ENCODE assay signal across 7 mouse cellular contexts in the genomic region with DNA sequence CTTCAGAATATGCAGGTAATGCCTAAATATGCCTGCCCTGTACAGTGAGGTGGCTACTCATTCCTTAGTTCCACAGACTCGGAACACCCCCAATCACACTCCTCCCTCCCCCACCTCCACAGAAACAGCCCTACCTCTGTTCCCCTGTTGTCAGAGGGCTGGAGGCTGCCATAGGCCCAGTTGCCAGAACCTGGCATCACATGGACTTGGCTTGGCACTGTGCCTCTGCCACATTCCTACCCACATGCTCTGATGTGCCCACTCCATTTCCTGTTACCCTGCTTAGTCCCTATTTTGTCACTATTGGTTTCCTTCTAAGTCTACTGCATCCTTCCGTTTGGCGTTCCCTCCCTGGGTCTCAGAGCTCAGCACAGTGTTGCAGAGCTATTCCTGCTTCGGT. TPM values are rescaled to one million over a fixed set of nuclear protein-coding genes. Genes with fewer than 3 reads are reported as not detected.
DNase-seq lines count a peak whose midpoint lies in the region; ATAC-seq lines count a peak whose summit lies in the region.

No protein-coding gene starts in this region.

- H3K27me3 ChIP-seq in hindbrain, embryonic 16.5 days (replicated peaks; ENCODE audit: control insufficient read depth, insufficient read depth, low read length): no peaks in the 10 kb centered on the region
- H3K27me3 ChIP-seq in hindbrain, embryonic 14.5 days (ENCODE audit: control insufficient read depth, insufficient read depth, low read length): no peaks in the 10 kb centered on the region
- H3K27me3 ChIP-seq in lung, embryonic 16.5 days (ENCODE audit: control insufficient read depth, insufficient read depth, low read depth, low read length): no peaks in the 10 kb centered on the region

- no peaks in the 10 kb centered on the region for H3K9me3 ChIP-seq in hindbrain, embryonic 16.5 days (ENCODE audit: control insufficient read depth, low read length)
- no peaks in the 10 kb centered on the region for H3K9me3 ChIP-seq in hindbrain, embryonic 14.5 days (ENCODE audit: control insufficient read depth, low read length)
- no peaks in the 10 kb centered on the region for H3K9me3 ChIP-seq in lung, embryonic 16.5 days (ENCODE audit: control insufficient read depth, low read length)

- no peak overlapping the region for H3K9ac ChIP-seq in hindbrain, embryonic 16.5 days (ENCODE audit: low read depth, low read length)
- H3K9ac ChIP-seq in hindbrain, embryonic 14.5 days: no peak overlapping the region
- H3K9ac ChIP-seq in lung, embryonic 16.5 days (ENCODE audit: low read length): no peak overlapping the region

- no peak overlapping the region; the same call in 1 of the 2 replicates for H3K27ac ChIP-seq in hindbrain, embryonic 16.5 days (ENCODE audit: low read depth, low read length)
- H3K27ac ChIP-seq in hindbrain, embryonic 14.5 days: no peak overlapping the region
- peak overlapping the region; percentile 42 for H3K27ac ChIP-seq in lung, embryonic 16.5 days (ENCODE audit: low read length)

- 90% methylated on average over 4 of the region's 4 CpGs for WGBS in hindbrain, embryonic 16.5 days
- WGBS in hindbrain, embryonic 14.5 days: 92% methylated on average over 4 of the region's 4 CpGs
- WGBS in lung, embryonic 16.5 days: 80% methylated on average over 4 of the region's 4 CpGs

- no peaks in the 10 kb centered on the region for H3K36me3 ChIP-seq in hindbrain, embryonic 16.5 days (ENCODE audit: control insufficient read depth, insufficient read depth, low read length)
- peaks cover 15% of the 10 kb centered on the region; the same call in 1 of the 2 replicates for H3K36me3 ChIP-seq in hindbrain, embryonic 14.5 days (replicated peaks; ENCODE audit: control insufficient read depth, insufficient read depth)
- H3K36me3 ChIP-seq in lung, embryonic 16.5 days (ENCODE audit: control insufficient read depth, insufficient read depth, low read length): peaks cover 34% of the 10 kb centered on the region

- ATAC-seq in hindbrain, embryonic 16.5 days: peak; percentile 72
- ATAC-seq in hindbrain, embryonic 14.5 days (ENCODE audit: low FRiP score): no peak
- ATAC-seq in lung, embryonic 16.5 days (ENCODE audit: low read depth): peak; percentile 18; the same call in 1 of the 2 replicates

- no peak overlapping the region for H3K4me2 ChIP-seq in hindbrain, embryonic 16.5 days (ENCODE audit: low read length)
- no peak overlapping the region for H3K4me2 ChIP-seq in hindbrain, embryonic 14.5 days (replicated peaks)
- no peak overlapping the region for H3K4me2 ChIP-seq in lung, embryonic 16.5 days (ENCODE audit: low read depth, low read length)

- no peak overlapping the region for H3K4me3 ChIP-seq in hindbrain, embryonic 16.5 days (ENCODE audit: low read length)
- no peak overlapping the region for H3K4me3 ChIP-seq in hindbrain, embryonic 14.5 days (replicated peaks; ENCODE audit: low read length)
- no peak overlapping the region for H3K4me3 ChIP-seq in lung, embryonic 16.5 days (ENCODE audit: low read length)

- intact Hi-C loops in gastrocnemius, postnatal 36 days (cut with DNase I): loop anchor here (5.0 kb wide), 1 partner anchor 55 kb away; the partner anchor contains the start of gene Frmd6

- DNase-seq in hindbrain, embryonic 14.5 days (ENCODE audit: low spot score): no peak
- peak; percentile 87 for DNase-seq in cerebellum, adult 11-12 months
- DNase-seq in cerebellum, postnatal 36 days: peak; percentile 75 to 78
- DNase-seq in gastrocnemius, postnatal 36 days: no peak
- DNase-seq in ovary, adult 18-20 months (ENCODE audit: low spot score): no peak

- peaks cover 8% of the 10 kb centered on the region for H3K4me1 ChIP-seq in hindbrain, embryonic 16.5 days (ENCODE audit: control insufficient read depth, insufficient read depth, low read depth, low read length)
- H3K4me1 ChIP-seq in hindbrain, embryonic 14.5 days (replicated peaks; ENCODE audit: control insufficient read depth, insufficient read depth, low read length): peaks cover 5% of the 10 kb centered on the region; the same call in 1 of the 2 replicates
- peaks cover 9% of the 10 kb centered on the region for H3K4me1 ChIP-seq in lung, embryonic 16.5 days (replicated peaks; ENCODE audit: control insufficient read depth, insufficient read depth, low read length)

RNA-seq across cellular contexts. Expression of gene Actr10, which starts 55.8 kb away (rescaled TPM):
- polyA plus RNA-seq in hindbrain, embryonic 16.5 days (2015; fragmentation: Nextera tagmentation; extraction: Ambion mirVana): 172 and 196 TPM in 2 replicates
- 220 and 224 TPM in 2 replicates for polyA plus RNA-seq in hindbrain, embryonic 14.5 days (2014; fragmentation: Nextera tagmentation; extraction: Ambion mirVana)
- 232 and 234 TPM in 2 replicates for polyA plus RNA-seq in lung, embryonic 16.5 days (2015; fragmentation: Nextera tagmentation; extraction: Ambion mirVana)
- total RNA-seq in gastrocnemius, postnatal 36 days (2021): 10 to 100 TPM; 88.1 to 92.1 TPM

RNA-seq across cellular contexts. Expression of gene Frmd6, which starts 56.5 kb away (rescaled TPM):
- polyA plus RNA-seq in hindbrain, embryonic 16.5 days (2015; fragmentation: Nextera tagmentation; extraction: Ambion mirVana): 6.9 and 10.1 TPM in 2 replicates
- polyA plus RNA-seq in hindbrain, embryonic 14.5 days (2014; fragmentation: Nextera tagmentation; extraction: Ambion mirVana): 9.5 and 10.6 TPM in 2 replicates
- polyA plus RNA-seq in lung, embryonic 16.5 days (2015; fragmentation: Nextera tagmentation; extraction: Ambion mirVana): 36.4 and 38.9 TPM in 2 replicates
- total RNA-seq in gastrocnemius, postnatal 36 days (2021): 10 to 100 TPM; 14.2 to 14.4 TPM

Comparison
In these comparisons a context has a peak if more than half of its experiments do, and no peak if none do; other contexts are left out.
1. DNase-seq: peak in cerebellum, adult 11-12 months (single experiment) and cerebellum, postnatal 36 days (2 of 2); none in hindbrain, embryonic 14.5 days (single experiment), gastrocnemius, postnatal 36 days (0 of 2) and ovary, adult 18-20 months (single experiment).